Mouse (Mus musculus) embryonic fibroblast, embryonic 13.5 days (primary cell): ENCODE measurements around the gene Gpn2. TPM values are rescaled to one million over a fixed set of nuclear protein-coding genes. Genes with fewer than 3 reads are reported as not detected.

Experiments
- H3K27ac ChIP-seq: 2 replicates; pipeline ENCODE4 v1.5.1; 2012; ENCODE audit warnings: low read length, control low read depth, inconsistent platforms; ENCODE audit not compliant: insufficient read depth
- H3K4me1 ChIP-seq: 2 replicates; pipeline ENCODE4 v1.6.1; 2011; ENCODE audit warnings: low read length; ENCODE audit not compliant: control insufficient read depth, insufficient read depth
- H3K4me3 ChIP-seq: 2 replicates; pipeline ENCODE4 v1.5.1; 2011; ENCODE audit warnings: mild to moderate bottlenecking, control low read depth, low read length; ENCODE audit not compliant: insufficient read depth
- CTCF ChIP-seq: IDR thresholded peaks from 2 replicates; pipeline ENCODE4 v1.5.1; 2011; ENCODE audit warnings: mild to moderate bottlenecking, control low read depth, low read length, moderate library complexity, borderline replicate concordance; ENCODE audit not compliant: insufficient read depth
- POLR2A ChIP-seq: IDR thresholded peaks from 2 replicates; pipeline ENCODE4 v1.6.1; 2011; ENCODE audit warnings: low read depth, mild to moderate bottlenecking, control low read depth, low read length, moderate library complexity
- polyA plus RNA-seq: library from polyadenylated mRNA; stranded (reverse); fragments of >200 nt; gene quantifications from 2 replicates; pipeline ENCODE4 v1.2.4, GENCODE M21; 2011; ENCODE audit warnings: low read depth; ENCODE audit not compliant: missing spikeins, insufficient read length

Gpn2 gene
- polyA plus RNA-seq, 1 experiment = 10.9 TPM

- peak overlapping the region; percentile 63 for H3K4me3 ChIP-seq
- peak overlapping the region; percentile 62 for H3K27ac ChIP-seq
- TF ChIP-seq CTCF (no peak), POLR2A (no peak)
- no peaks in the 10 kb centered on the region; the same call in 1 of the 2 replicates for H3K4me1 ChIP-seq
Observed at GRCm38 (mm10) chr4:133583690-133584058, 488 bp upstream of the Gpn2 start.

- Histone ChIP-seq H3K27ac (no peak overlapping the region), H3K4me3 (no peak overlapping the region), H3K4me1 (peaks cover 2% of the 10 kb centered on the region; the same call in 1 of the 2 replicates)
- TF ChIP-seq POLR2A (no peak), CTCF (peak; percentile 89)
Observed at GRCm38 (mm10) chr4:133592570-133592969, 8.4 kb downstream of the Gpn2 start.

- TF ChIP-seq POLR2A (no peak), CTCF (no peak)
- Histone ChIP-seq H3K4me3 (no peak overlapping the region), H3K27ac (peak overlapping the region; percentile 86), H3K4me1 (peaks cover 9% of the 10 kb centered on the region)
Observed at GRCm38 (mm10) chr4:133595538-133595937, 11.4 kb downstream of the Gpn2 start.

GRCm38 (mm10) chr4:133596084-133596483 is 11.9 kb downstream of the Gpn2 start:
- TF ChIP-seq CTCF (no peak), POLR2A (no peak)
- Histone ChIP-seq H3K4me1 (peaks cover 9% of the 10 kb centered on the region), H3K4me3 (no peak overlapping the region), H3K27ac (peak overlapping the region; percentile 86)

GRCm38 (mm10) chr4:133598616-133599015 is 14.5 kb downstream of the Gpn2 start:
- Histone ChIP-seq H3K27ac (no peak overlapping the region), H3K4me1 (peaks cover 7% of the 10 kb centered on the region; the same call in 1 of the 2 replicates), H3K4me3 (no peak overlapping the region)
- TF ChIP-seq POLR2A = no peak
- TF ChIP-seq CTCF = no peak

- H3K27ac ChIP-seq = peak overlapping the region; percentile 73
- TF ChIP-seq POLR2A = no peak
- TF ChIP-seq CTCF = no peak
- H3K4me1 ChIP-seq = peaks cover 7% of the 10 kb centered on the region; the same call in 1 of the 2 replicates
- peak overlapping the region; percentile 44 for H3K4me3 ChIP-seq
Observed at GRCm38 (mm10) chr4:133599116-133599515, 15.0 kb downstream of the Gpn2 start.

GRCm38 (mm10) chr4:133599571-133600073 is 15.5 kb downstream of the Gpn2 start:
- Histone ChIP-seq H3K27ac (peak overlapping the region; percentile 73), H3K4me3 (peak overlapping the region; percentile 44), H3K4me1 (peaks cover 7% of the 10 kb centered on the region; the same call in 1 of the 2 replicates)
- TF ChIP-seq POLR2A (peak; percentile 57), CTCF (no peak)

GRCm38 (mm10) chr4:133600306-133600705 is 16.1 kb downstream of the Gpn2 start:
- no peak for TF ChIP-seq CTCF
- no peak for TF ChIP-seq POLR2A
- Histone ChIP-seq H3K4me1 (peaks cover 11% of the 10 kb centered on the region; the same call in 1 of the 2 replicates), H3K4me3 (peak overlapping the region; percentile 30; the same call in 1 of the 2 replicates), H3K27ac (no peak overlapping the region; the same call in 1 of the 2 replicates)

- TF ChIP-seq CTCF (no peak), POLR2A (peak; percentile 44; the same call in 1 of the 2 replicates)
- Histone ChIP-seq H3K4me3 (no peak within 1 kb of the TSS), H3K27ac (no peak within 1 kb of the TSS), H3K4me1 (peaks cover 11% of the 10 kb centered on the region; the same call in 1 of the 2 replicates)
Observed at GRCm38 (mm10) chr4:133601721-133602218, 17.6 kb downstream of the Gpn2 start, which contains the start of gene Sfn. Gene Sfn (minus strand): TSS chr4:133602168.

GRCm38 (mm10) chr4:133603056-133603455 is 18.9 kb downstream of the Gpn2 start:
- H3K4me3 ChIP-seq = no peak overlapping the region
- peaks cover 11% of the 10 kb centered on the region; the same call in 1 of the 2 replicates for H3K4me1 ChIP-seq
- no peak overlapping the region for H3K27ac ChIP-seq
- TF ChIP-seq POLR2A (no peak), CTCF (no peak)

- peaks cover 6% of the 10 kb centered on the region; the same call in 1 of the 2 replicates for H3K4me1 ChIP-seq
- TF ChIP-seq POLR2A (no peak), CTCF (no peak)
- peak overlapping the region; percentile 59 for H3K27ac ChIP-seq
- no peak overlapping the region for H3K4me3 ChIP-seq
Observed at GRCm38 (mm10) chr4:133604175-133604574, 20.0 kb downstream of the Gpn2 start.
